Mouse (Mus musculus) adrenal gland, adult 8-10 months (tissue): ENCODE measurements at regions not wholly inside any gene's neighbourhood (a gene's known extent, or its start where the extent isn't known, plus 50 kb on each side); places are given as distances from the start of the nearest gene placed in this dataset.

Experiments
- DNase-seq: peaks from one replicate; pipeline ENCODE4 v3.0.0; 2022

DNA sequence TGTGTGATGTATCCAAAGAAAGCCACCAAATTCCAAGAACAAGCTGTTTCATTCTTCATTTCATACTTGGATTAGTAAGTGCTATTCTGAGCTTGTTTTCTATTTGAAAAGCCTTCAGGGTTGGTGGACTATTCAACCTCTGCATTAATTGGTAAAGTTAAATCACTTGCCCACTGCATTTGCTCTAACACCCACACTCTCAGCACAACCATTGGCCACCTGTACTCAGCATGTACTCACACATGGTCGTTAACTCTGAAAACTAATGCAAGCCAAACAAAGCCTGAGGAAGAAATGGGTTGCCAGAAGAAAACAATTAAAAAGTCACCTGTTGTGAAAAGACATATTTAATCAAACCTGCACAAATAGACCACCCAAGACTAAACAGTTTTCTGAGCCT, 267.5 kb downstream of the Trim52 start:
- DNase-seq = no peak

DNA sequence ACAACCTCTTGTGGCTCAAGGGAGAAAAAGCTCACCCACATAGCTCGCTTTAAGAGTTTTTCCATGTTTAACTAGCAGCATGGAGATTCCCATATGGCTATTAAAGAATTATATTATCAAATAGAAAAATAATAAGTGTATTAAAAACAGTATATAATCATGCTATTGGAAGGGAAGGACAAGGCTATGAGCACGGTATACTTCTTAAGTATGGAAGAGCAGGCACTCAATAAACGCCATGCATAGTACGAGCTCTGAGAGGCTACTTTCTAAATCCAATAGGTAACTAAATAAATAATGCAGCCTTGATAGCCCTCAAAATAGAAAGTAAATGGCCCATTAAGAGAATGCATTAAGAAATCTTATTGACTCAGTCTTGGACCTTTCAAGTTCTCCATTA, 273.6 kb downstream of the Trim52 start:
- no peak for DNase-seq

DNA sequence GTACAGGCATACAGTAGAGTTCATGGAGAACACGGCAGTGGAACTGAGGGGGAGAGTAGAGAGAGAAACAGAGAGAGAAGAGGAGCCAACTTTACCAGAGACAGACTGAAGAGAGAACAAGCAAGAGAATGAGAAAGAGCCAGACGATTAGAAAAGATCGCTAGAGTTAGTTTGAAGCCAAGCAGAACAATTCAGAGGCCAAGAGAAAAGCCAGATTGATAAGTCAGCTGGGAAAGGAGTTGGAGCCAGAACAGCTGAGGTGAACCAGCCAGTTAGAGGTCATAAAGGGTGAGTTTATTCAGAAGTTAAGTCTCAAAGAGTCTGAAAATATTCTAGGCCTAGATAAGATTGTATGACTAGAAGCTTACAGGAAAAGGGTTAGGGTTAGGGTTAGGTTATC, 281.7 kb downstream of the Trim52 start:
- DNase-seq = no peak

DNA sequence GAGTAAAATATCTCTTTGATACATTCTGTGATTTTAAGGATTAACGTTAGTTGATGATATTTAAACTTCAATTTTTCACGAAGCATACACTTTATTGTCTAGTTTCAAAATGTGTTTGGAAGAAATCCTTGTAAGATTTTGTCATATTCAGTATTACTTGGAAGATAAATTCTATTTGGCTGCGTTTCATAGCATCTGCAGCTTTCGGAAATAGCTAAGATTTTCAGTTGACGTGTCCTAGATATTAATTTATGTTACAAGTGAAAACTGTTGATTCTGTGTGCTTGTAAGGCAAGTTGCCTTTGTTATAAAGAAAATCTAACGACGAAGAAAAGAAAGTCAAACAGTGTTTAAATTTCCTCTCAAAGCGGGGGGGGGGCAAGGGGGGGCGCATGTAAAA, 284.5 kb downstream of the Trim52 start:
- no peak for DNase-seq

DNA sequence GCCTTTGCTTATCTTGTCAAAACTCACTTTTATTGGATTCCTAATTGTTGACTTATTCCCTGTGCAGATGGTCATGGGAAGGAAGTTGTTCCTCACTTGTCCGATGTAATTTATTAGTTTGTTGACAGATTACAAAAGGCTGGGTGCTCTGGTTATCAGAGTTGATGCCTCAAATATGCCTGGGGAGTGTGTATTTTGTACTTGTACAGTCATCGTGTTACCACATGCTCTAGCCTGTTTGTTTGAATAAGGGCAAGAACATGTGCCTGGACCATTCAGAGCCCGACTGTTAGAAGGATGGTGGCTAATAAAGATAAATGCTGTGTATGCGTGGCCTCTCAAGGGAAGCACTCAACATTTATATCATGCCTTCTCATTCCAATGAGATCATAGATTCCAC, 288.0 kb downstream of the Trim52 start:
- DNase-seq = no peak

DNA sequence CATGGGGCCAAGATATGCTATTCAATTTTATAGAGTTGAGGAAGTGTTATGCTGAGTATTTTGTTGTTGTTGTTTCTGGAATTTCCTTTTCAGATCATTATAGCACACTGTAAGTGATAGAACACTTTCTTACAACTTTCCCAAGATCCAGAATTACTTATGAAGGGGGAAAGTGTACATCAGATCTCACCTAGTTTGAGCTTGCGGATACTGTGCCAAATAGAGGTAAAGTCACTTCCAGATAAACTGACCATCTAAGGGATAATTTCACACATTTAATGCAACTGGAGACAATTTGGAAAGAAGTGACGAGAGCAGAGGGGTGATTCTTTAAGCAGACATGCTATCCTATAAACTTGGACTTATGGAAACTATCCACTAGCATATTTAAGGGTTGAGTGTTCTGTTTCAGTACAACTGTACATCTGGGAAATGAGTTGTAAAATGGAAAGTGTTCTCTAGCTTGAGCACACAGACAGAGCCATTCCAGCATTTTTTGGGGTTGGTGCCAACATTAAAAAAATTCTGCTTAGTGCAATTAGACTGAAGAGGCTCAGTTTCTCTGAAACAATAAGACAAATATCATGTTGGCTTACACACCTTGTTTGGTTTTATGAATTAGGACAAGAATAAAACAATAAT, 307.0 kb downstream of the Trim52 start:
- no peak for DNase-seq

DNA sequence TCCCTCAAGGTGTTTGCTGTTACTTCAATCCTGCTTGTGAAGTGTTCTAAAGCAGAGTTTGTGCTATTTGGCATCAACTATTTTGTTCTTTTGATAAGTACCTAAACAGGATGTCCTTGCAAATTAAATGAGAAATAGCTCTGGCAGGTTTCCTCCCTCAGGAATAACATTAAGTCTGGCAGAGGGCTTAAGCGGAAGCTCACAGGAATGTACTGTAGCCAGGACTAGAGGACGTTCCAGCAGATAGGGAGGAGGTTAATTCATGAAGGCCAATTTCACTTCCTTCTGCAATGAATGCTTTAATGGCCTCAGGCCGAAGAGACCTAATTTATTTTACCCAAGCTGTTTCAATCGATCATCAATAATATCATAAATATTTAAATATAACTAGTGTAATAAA, 318.7 kb downstream of the Trim52 start:
- no peak for DNase-seq

GRCm38 (mm10) chr14:106428594-106428993, 322.6 kb downstream of the Trim52 start:
- no peak for DNase-seq

DNA sequence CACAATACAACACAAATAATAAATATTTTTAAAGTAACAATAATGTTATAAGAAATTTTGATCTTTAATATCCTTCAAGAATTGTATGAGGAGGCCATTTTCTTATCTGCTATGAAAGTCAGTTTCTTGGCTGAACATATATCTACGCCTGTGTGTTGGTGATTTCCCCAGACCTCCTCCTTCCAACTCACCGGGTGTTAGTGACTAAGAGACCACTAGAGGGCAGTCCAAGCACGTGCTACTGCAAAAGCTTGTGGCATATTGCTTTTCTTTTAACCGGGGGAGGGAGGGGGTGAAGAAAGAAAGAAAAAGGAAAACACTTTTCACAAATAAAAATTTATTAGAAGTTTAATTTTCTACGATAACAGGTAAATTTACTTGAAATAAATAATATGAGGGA, 333.3 kb downstream of the Trim52 start:
- DNase-seq = peak; percentile 19

DNA sequence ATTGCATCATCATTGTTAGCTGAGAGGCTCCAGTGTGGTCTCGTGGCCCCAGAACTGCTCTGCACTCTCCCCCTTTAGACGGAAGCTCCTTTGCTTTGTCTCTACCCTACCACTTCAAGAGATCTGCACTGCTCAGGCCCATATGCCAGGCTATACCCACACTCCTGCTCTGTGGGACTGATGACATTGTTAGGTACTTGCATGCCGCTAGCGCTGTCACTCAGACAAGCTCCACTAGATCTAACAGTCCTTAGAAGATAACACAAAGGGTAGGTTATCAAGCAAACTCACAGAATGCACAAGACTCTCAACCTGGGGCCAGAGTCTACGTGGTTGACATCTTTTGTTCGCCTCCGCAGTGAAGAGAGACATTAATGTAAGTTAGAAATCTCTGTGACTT, 383.1 kb downstream of the Trim52 start:
- no peak for DNase-seq

GRCm38 (mm10) chr14:106491389-106491788, 385.4 kb downstream of the Trim52 start:
- no peak for DNase-seq

DNA sequence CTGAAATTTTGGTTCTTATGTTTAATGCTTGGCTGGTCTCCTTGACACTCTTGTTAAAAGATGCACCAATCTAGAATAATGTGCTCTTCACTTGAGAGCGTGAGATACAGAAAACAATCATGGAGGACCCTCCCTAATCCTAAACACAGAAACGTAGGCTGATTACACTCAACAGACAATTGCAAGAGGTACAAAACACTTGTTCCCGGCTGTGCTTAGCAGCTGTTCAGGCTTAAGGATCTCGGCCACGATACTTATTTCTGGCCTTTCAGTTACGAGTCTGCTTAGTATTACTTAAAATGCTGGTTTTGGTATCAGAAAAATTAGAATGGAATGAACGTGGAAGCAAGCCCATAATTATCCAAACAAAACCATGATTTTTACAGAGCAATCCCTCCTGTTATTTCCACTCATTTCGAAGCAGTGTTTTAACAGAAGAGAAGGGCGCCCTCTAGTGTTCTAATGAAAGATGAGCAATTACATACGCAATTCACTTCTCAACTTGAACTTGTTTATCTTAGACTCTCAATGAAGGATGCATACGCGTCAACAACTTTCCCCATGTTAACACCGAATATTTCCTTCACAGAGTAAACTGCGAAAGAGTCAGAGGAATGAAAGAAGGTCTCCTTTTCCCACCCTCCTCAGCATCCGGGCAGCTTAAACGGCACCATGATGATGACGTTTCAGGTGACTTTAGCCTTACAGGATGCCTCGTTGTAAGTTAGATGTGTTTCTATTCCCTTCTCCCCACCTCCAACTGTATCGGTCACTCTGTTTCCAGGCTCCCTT, 394.5 kb downstream of the Trim52 start:
- no peak for DNase-seq

DNA sequence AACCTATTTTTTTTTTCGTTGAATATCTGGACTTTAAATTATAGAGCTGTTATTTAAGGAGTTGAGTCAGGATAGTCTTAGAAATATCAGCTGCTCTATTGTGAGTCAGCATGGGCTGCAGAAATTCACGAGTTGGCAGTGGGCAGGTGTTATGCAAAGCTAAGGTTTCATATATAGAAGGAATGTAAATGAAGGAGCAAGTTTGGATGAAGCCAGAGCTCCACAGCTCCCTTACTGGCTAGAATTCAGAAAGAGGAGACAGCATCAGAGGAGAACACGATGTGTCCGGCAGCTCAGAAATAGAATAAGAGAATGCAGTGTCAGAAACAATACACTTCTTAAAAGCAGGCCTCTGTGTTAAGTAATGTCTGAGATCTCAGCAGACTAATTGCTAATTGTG, 400.9 kb downstream of the Trim52 start:
- DNase-seq = no peak

- no peak for DNase-seq
Observed at GRCm38 (mm10) chr14:106518552-106519358, 412.8 kb downstream of the Trim52 start.

- no peak for DNase-seq
Observed at GRCm38 (mm10) chr14:106520808-106521207, 414.8 kb downstream of the Trim52 start.

DNA sequence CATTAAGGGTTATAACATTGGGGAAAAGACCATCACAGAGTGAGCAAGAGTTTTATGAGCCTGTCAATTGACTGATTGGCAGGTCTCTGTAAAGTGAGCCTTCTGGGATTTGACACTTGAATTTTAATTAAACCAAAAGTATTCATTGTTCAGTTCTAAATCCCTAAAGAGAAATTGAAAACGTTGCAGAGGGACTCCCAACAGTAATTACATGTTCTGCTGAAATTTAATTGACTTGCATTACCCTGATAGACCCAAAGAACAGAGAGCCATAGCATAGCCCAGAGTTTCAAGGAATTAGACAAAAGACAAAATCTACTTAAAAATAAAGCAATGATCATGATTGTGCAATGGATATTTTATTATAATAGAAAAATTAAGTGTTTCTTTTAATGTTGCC, 444.2 kb downstream of the Trim52 start:
- no peak for DNase-seq

DNA sequence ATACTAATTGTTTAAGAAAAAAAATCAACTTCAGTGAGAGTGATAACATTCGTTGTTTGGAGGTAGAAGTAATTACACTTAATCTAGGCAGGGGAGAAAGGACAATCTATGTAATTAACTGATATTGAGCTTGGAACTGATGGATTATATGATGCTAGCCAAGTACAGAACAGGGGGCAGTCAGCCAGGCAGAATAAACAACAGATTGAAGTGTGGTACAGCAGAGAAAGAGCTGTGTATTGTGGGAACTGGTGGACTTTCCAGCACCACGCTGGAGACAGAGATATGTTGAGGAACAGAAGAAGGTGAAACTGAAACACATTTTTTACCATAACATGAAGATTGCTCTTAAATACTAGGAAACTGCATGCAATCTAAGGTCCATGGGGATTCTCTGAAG, 473.3 kb downstream of the Trim52 start:
- no peak for DNase-seq

- DNase-seq = no peak
Observed at GRCm38 (mm10) chr14:106581886-106582285, 475.9 kb downstream of the Trim52 start.

- no peak for DNase-seq
Observed at GRCm38 (mm10) chr14:106593352-106593751, 487.4 kb downstream of the Trim52 start.

DNA sequence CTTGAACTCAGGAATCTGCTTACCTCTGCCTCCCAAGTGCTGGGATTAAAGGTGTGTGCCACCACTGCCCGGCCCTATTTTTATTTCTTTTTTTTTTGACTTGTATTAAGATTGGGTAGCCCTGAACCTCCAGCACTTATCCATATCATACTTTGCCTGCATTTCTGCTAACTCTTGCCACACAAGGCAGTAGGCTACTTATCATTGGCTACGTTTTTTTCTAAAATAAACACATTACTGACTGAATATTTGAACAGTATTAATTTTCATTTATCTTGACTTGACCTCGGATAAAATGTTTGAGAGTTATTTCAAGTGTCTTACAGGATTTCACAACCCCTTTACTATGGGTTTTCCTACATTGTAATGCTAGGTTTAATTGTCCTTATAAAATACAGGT, 488.0 kb downstream of the Trim52 start:
- DNase-seq = no peak

- no peak for DNase-seq
Observed at GRCm38 (mm10) chr14:106607041-106607440, 501.0 kb downstream of the Trim52 start.

DNA sequence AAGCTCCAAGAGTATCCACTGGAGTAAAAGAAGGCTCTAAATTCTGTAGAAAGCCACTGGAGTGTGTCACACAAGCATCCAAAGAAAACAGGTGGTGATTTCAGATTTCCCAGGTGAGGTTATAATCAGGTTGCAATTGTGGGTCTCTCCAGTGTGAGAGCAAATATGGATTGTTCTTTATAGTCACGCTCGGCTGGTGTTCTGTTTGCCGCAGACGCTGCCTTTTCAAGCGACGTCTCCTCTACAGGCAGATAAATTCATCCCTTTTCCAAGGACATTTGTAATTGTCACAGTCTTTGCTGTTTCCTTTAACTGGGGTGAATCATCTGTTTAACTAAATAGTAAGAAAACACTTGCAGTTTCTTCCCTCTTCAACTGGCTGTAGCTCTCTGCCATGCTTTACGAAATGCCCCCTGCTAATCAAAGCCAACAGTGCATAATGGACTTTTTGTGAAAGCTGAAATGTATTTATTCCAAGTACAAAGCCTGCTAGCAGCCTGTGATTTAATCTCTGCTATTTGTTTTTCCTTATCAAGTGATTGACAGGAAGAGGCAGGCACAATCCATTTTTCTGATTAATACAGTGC, 502.4 kb downstream of the Trim52 start:
- DNase-seq = no peak
